Mouse (Mus musculus) stomach, embryonic 15.5 days (tissue): ENCODE measurements around the gene Slc16a12. TPM values are rescaled to one million over a fixed set of nuclear protein-coding genes. Genes with fewer than 3 reads are reported as not detected.
A peak's percentile ranks its signal among the peaks of the same experiment; 100 is the strongest.
"Not testable (repeated sequence)": the region's sequence is repeated elsewhere in the genome, so short reads cannot be mapped to it uniquely, and the experiment has no call there.

Source experiments
- ATAC-seq: fragments of 200-750 bp; cut with Nextera tagmentation; 2 replicates; pipeline ENCODE4 v1.8.0; 2017; ENCODE audit warnings: low read depth, moderate number of reproducible peaks, moderate TSS enrichment; ENCODE audit not compliant: insufficient read depth, low FRiP score
- H3K27ac ChIP-seq: fragments of 300-500 bp; sonication (generic); 2 replicates; pipeline ENCODE4 v1.5.1; 2015; ENCODE audit warnings: mild to moderate bottlenecking, inconsistent platforms
- H3K27me3 ChIP-seq: fragments of 300-500 bp; sonication (generic); replicated peaks from 2 replicates; pipeline ENCODE4 v1.6.1; 2015; ENCODE audit warnings: inconsistent platforms
- H3K36me3 ChIP-seq: fragments of 300-500 bp; sonication (generic); 2 replicates; pipeline ENCODE4 v1.6.1; 2015; ENCODE audit warnings: inconsistent platforms
- H3K4me1 ChIP-seq: fragments of 300-500 bp; sonication (generic); 2 replicates; pipeline ENCODE4 v1.6.1; 2015; ENCODE audit warnings: inconsistent platforms
- H3K4me2 ChIP-seq: fragments of 300-500 bp; sonication (generic); 2 replicates; pipeline ENCODE4 v1.6.1; 2015; ENCODE audit warnings: mild to moderate bottlenecking, inconsistent platforms
- H3K4me3 ChIP-seq: fragments of 300-500 bp; sonication (generic); replicated peaks from 2 replicates; pipeline ENCODE4 v1.5.1; 2015; ENCODE audit warnings: inconsistent platforms
- H3K9ac ChIP-seq: fragments of 300-500 bp; sonication (generic); 2 replicates; pipeline ENCODE4 v1.6.1; 2015; ENCODE audit warnings: inconsistent platforms
- H3K9me3 ChIP-seq: fragments of 300-500 bp; sonication (generic); 2 replicates; pipeline ENCODE4 v1.6.1; 2016; ENCODE audit warnings: inconsistent platforms
- WGBS: fragments of 180-500 bp; shearing (Covaris S2); methylation state at CpG from one replicate; pipeline ENCODE4 v1.1.7; 2015; 5-methylcytosine and 5-hydroxymethylcytosine counted together
- polyA plus RNA-seq: library from polyadenylated mRNA; unstranded; fragments of >200 nt; fragmentation: Nextera tagmentation; extraction: Ambion mirVana; gene quantifications from 2 replicates; pipeline ENCODE4 v1.2.1, GENCODE M21; 2015

Gene Slc16a12
- polyA plus RNA-seq, 1 experiment from 2014 or later = 5.5 TPM

DNA sequence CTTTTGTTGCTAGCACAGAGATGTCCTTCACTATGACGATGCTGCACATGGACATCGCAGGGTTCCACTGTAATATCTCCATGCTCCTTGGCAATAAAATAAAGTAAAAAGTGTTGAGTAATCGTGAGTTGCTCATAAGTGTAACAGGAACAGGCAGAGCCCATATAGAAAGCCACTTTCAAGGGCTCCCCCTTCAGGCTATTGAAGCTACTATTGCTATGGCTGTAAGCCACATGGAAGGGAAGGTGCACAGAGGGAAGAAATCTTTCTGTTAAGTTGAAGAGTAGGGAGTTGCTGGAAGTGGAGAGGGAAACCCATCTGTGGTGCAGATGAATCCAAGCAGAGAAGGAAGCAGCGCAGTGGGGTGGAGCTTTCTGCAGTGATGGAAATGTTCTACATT, 4.1 kb upstream of the Slc16a12 start:
- no peaks in the 10 kb centered on the region for H3K36me3 ChIP-seq
- H3K27ac ChIP-seq = no peak overlapping the region
- ATAC-seq = no peak
- WGBS = 71% methylated on average over 4 of the region's 4 CpGs
- no peak overlapping the region for H3K9ac ChIP-seq
- H3K27me3 ChIP-seq = no peaks in the 10 kb centered on the region; the same call in 1 of the 2 replicates
- H3K4me3 ChIP-seq = no peak overlapping the region
- H3K4me1 ChIP-seq = no peaks in the 10 kb centered on the region; the same call in 1 of the 2 replicates
- H3K9me3 ChIP-seq = no peaks in the 10 kb centered on the region
- H3K4me2 ChIP-seq = no peak overlapping the region

DNA sequence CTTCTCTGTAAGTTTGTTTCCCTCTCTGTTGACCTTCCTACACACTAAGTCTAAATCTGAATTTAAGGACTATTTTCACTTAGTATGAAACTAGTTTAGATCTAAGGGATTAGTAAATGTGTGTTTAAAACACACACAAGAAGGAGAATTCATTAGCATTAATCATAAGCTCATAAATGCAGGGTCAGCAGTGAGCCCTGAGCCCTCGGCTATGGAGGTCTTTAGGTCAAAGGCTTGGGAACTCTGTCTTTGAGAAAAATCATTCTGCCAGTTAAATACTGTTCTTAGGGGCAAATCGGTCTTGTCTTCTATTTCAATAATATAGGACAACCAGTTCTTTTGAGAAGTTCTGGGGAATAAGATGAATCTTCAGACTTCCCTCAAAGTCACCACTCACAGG, 1.9 kb upstream of the Slc16a12 start:
- no peak overlapping the region for H3K27ac ChIP-seq
- H3K36me3 ChIP-seq = no peaks in the 10 kb centered on the region
- ATAC-seq = no peak
- H3K4me2 ChIP-seq = no peak overlapping the region
- 60% methylated on average over 2 of the region's 2 CpGs for WGBS
- H3K9ac ChIP-seq = no peak overlapping the region
- H3K27me3 ChIP-seq = no peaks in the 10 kb centered on the region; the same call in 1 of the 2 replicates
- no peaks in the 10 kb centered on the region for H3K9me3 ChIP-seq
- H3K4me1 ChIP-seq = no peaks in the 10 kb centered on the region; the same call in 1 of the 2 replicates
- H3K4me3 ChIP-seq = no peak overlapping the region

DNA sequence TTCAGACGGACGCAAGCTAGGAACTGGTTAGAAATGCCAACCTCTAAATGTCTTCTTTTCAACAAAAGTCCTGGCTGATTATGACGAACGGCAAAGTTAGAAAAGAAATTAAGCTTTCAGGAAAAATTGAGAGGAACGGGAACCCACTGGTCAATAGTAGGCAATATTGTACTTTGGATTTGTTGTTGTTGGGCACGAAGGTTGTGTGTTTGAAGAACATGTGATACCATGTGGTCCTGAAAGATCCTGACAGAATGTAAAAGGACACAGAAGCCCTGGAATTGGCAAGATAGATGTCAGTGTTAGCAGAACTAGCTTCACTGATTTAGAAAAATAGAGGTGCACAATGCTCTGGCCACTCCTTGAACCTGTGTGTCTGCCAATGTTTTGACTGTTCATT, 880 bp upstream of the Slc16a12 start:
- H3K27me3 ChIP-seq, H3K9me3 ChIP-seq, H3K36me3 ChIP-seq, ATAC-seq, H3K4me3 ChIP-seq, H3K4me2 ChIP-seq, H3K27ac ChIP-seq, H3K4me1 ChIP-seq, H3K9ac ChIP-seq: not testable (repeated sequence)
- 91% methylated on average over 6 of the region's 6 CpGs for WGBS

DNA sequence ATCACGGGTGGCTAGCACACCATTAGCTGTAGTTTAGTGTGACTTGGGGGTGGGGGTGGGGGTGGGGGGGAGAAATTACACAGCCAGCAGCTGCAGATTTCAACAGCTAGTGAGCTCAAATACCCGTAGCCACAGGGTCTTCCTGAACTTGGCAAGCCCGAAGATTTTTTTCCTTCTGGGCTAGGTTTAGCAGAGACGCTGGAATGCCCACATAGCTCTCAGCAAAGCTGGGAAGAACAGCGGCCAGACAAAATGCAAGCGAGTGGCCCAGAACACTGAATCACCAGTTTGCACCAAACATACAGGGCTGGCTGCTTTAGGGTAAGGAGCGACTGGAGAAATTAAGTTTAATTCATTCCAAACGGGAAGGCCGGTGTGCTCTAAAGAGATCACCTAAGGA, 888 bp downstream of the Slc16a12 start:
- no peaks in the 10 kb centered on the region for H3K9me3 ChIP-seq
- H3K4me3 ChIP-seq = peak overlapping the region; percentile 52
- H3K4me1 ChIP-seq = no peaks in the 10 kb centered on the region
- no peak overlapping the region for H3K9ac ChIP-seq
- H3K27ac ChIP-seq = 0 out of 2 replicates have a peak overlapping the region, but pooled peaks have one; percentile 33
- H3K27me3 ChIP-seq = no peaks in the 10 kb centered on the region; the same call in 1 of the 2 replicates
- no peaks in the 10 kb centered on the region for H3K36me3 ChIP-seq
- peak overlapping the region; percentile 96 for H3K4me2 ChIP-seq
- 16% methylated on average over 9 of the region's 9 CpGs for WGBS
- no peak; the same call in 1 of the 2 replicates for ATAC-seq

DNA sequence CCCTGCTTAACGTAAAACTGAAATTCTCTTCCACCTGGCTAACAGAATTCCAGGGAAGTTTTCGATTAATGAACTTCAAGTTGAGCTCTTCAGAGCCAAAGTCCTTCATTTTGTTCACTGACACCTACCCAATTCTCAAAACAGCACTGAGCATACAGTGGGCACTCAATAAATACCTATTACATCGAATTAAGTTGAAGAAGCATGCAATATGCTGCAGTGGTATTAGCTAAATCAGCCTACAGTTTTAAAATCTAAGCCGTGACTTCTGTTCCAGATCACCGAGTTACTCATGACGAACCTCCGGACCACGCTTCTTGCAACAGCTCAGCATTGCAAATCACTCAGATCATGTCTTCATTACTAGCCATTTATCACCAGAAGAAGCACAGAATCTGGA, 2.1 kb downstream of the Slc16a12 start:
- 77% methylated on average over 8 of the region's 8 CpGs for WGBS
- no peak overlapping the region for H3K9ac ChIP-seq
- H3K4me3 ChIP-seq = no peak overlapping the region
- no peak overlapping the region for H3K4me2 ChIP-seq
- H3K36me3 ChIP-seq = no peaks in the 10 kb centered on the region
- no peak overlapping the region for H3K27ac ChIP-seq
- no peaks in the 10 kb centered on the region for H3K4me1 ChIP-seq
- ATAC-seq = no peak
- H3K27me3 ChIP-seq = no peaks in the 10 kb centered on the region; the same call in 1 of the 2 replicates
- no peaks in the 10 kb centered on the region for H3K9me3 ChIP-seq

DNA sequence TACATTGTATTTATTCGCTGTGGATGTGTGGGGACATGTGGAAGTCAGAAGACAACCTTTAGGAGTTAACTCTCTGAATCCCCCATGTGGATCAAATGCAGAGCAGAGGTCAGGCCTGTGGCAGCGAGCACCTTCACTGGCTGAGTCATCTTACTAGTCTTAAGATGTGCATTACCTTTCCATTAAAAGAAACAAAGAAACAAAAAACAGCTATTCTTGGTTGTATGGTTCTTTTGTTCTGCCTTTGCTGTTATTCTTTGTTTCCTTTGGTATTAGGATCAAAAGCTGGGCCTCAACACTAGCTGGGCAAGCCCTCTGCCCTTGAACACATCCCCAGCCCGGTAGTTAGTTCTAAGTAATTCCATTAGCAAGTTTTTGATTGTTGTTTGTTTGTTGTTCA, 9.2 kb downstream of the Slc16a12 start:
- no peak overlapping the region for H3K4me2 ChIP-seq
- WGBS = 88% methylated on average over 3 of the region's 3 CpGs
- H3K4me3 ChIP-seq = no peak overlapping the region
- no peaks in the 10 kb centered on the region for H3K36me3 ChIP-seq
- no peaks in the 10 kb centered on the region for H3K9me3 ChIP-seq
- H3K27ac ChIP-seq = no peak overlapping the region
- no peaks in the 10 kb centered on the region for H3K27me3 ChIP-seq
- no peak overlapping the region for H3K9ac ChIP-seq
- no peaks in the 10 kb centered on the region for H3K4me1 ChIP-seq
- no peak for ATAC-seq

DNA sequence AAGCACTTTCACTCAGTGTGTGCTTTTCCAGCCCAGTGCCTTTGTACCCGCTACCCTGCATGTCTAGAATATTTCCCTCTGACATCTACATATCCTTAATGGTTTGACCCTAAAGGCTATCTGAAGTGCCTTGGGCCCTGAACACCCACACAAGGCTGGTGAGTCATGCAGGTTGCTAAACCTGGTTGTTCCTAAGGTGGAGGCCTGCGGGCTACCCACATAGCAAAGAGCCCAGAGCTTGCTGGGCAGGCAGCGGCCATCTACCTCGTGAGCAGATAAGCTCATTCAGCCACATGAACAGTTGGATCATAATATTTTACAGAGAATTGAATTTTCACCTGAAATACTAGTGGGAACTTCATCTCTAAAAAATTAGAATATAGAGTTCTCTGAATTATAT, 11.2 kb downstream of the Slc16a12 start:
- no peaks in the 10 kb centered on the region for H3K9me3 ChIP-seq
- H3K4me1 ChIP-seq = no peaks in the 10 kb centered on the region
- H3K4me3 ChIP-seq = no peak overlapping the region
- ATAC-seq = 0 out of 2 replicates have a peak, but pooled peaks have one; percentile 47
- H3K27me3 ChIP-seq = no peaks in the 10 kb centered on the region
- H3K36me3 ChIP-seq = no peaks in the 10 kb centered on the region
- no peak overlapping the region for H3K9ac ChIP-seq
- H3K4me2 ChIP-seq = no peak overlapping the region
- WGBS = 77% methylated on average over 4 of the region's 4 CpGs
- no peak overlapping the region for H3K27ac ChIP-seq

DNA sequence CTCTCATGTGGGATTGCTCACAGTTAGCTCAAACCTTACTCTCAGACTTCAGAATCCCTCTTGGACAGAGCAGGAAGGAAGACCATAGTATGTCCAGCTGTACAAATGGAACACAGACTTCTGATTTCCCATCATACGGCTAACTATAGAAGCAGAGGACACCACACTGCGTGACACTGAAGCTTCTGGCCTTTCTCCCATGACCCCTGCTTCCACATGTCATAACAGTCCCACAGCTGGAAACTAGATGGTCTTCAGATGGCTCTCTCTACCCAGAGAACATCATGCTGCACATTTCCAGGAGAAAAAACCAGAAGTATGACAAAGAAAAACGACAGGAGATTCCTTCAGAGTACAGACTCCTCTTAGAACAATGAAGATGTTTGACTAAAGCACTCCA, 14.1 kb downstream of the Slc16a12 start:
- H3K9me3 ChIP-seq = no peaks in the 10 kb centered on the region
- no peak overlapping the region for H3K9ac ChIP-seq
- no peak; the same call in 1 of the 2 replicates for ATAC-seq
- WGBS = 53% methylated on average over 3 of the region's 3 CpGs
- H3K4me3 ChIP-seq = no peak overlapping the region
- no peaks in the 10 kb centered on the region for H3K27me3 ChIP-seq
- no peaks in the 10 kb centered on the region for H3K4me1 ChIP-seq
- no peak overlapping the region for H3K27ac ChIP-seq
- H3K4me2 ChIP-seq = no peak overlapping the region
- H3K36me3 ChIP-seq = no peaks in the 10 kb centered on the region

DNA sequence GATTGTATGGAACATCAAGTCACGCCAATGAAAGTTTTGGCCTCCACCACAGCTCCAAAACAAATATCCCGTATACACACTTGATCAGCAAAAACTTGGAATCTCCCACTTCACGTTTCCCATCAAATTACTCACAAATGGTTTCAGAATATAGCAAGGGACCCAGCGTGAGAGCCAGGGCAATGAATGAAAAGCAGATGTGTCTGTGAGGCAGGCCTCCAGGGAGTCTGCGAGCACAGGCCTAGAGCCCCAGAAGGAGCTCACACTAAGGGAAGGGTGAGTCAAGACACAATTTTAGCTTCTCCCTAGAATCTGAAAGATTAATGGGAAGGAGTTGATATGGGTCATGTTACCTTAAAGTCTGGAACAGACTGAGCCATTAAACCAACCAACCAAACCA, 15.7 kb downstream of the Slc16a12 start:
- no peak overlapping the region for H3K27ac ChIP-seq
- no peaks in the 10 kb centered on the region for H3K27me3 ChIP-seq
- 73% methylated on average over 5 of the region's 5 CpGs for WGBS
- H3K9me3 ChIP-seq = no peaks in the 10 kb centered on the region
- ATAC-seq = no peak
- H3K9ac ChIP-seq = no peak overlapping the region
- no peaks in the 10 kb centered on the region for H3K36me3 ChIP-seq
- H3K4me2 ChIP-seq = no peak overlapping the region
- H3K4me1 ChIP-seq = no peaks in the 10 kb centered on the region
- H3K4me3 ChIP-seq = no peak overlapping the region

DNA sequence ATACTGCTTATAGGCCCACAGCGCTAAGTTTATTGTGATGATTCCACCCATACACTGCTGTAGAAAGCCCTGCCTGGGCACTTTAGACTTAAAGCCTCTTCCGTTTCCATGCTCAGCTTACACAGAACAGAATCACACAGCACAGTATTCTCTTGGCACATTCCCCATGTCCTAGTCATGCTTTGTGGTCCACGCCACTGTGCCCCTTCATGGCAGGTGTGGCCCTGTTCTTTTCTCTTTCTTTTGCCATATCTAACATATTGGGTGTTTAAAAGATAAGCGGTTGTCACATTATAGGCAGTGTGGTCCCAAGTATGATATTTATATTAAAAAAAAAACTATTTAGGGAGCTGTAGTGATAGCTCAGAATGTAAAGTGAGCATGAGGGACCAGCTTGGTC, 16.5 kb downstream of the Slc16a12 start:
- no peak overlapping the region for H3K4me3 ChIP-seq
- no peaks in the 10 kb centered on the region for H3K36me3 ChIP-seq
- H3K4me1 ChIP-seq = no peaks in the 10 kb centered on the region
- H3K4me2 ChIP-seq = no peak overlapping the region
- 92% methylated on average over 4 of the region's 4 CpGs for WGBS
- no peak overlapping the region for H3K9ac ChIP-seq
- no peak overlapping the region for H3K27ac ChIP-seq
- no peak for ATAC-seq
- H3K9me3 ChIP-seq = no peaks in the 10 kb centered on the region
- H3K27me3 ChIP-seq = no peaks in the 10 kb centered on the region

DNA sequence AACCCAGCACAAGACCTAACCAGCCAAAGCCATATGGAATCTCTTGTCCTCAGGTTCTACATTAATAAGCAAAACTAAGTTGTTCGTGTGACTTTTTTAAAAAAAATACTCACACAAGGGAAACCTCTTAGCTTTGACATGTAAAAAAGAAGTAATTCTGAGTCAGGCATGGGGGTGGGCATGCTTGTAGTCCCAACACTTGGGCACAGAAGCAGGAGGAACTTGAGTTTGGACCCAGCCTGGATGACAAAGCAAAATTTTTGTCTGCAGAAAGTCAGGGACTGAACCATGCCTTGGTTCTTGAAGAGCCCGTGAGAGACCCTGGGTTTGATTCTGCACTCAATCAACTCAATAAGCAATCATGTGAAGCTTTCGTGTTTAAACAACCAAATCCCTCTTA, 17.6 kb downstream of the Slc16a12 start:
- H3K27ac ChIP-seq = no peak overlapping the region
- no peak overlapping the region for H3K9ac ChIP-seq
- H3K4me3 ChIP-seq = no peak overlapping the region
- WGBS = 70% methylated on average over 3 of the region's 3 CpGs
- H3K27me3 ChIP-seq = no peaks in the 10 kb centered on the region
- no peaks in the 10 kb centered on the region for H3K4me1 ChIP-seq
- ATAC-seq = no peak
- no peaks in the 10 kb centered on the region for H3K9me3 ChIP-seq
- H3K36me3 ChIP-seq = no peaks in the 10 kb centered on the region
- no peak overlapping the region for H3K4me2 ChIP-seq

DNA sequence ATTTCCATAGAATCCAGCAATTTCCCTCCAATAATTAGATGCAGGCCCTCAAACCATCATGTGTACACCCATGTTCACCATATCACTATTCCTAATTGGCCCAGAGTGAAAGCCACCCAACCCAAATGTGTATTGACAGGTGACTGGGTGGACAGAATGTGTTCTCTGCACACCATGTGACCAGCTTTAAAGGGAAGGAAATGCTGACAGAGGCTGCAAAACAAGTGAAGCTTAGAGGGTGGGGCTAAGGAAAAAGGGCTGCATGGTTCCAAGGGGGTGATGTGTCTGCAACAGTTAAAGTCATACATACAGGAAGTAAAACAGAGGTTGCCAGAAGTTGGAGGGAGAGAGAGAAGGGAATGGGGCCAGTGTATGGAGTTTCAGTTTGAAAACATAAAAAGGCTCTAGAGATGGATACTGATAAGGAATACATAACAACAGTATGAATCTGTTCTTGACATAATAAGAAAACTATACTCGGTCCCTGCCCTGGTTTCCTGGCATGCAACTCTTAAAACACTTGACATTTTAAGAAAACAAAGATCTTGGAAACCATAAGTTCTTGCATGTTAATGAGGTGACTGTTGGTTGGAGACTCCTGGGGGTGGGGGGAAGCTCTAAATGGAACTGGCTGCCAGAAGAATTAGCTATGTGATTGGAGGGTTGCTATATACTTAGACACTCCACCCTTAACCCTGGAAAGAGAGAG, 20.7 kb downstream of the Slc16a12 start:
- H3K36me3 ChIP-seq = no peaks in the 10 kb centered on the region
- no peaks in the 10 kb centered on the region for H3K9me3 ChIP-seq
- H3K4me1 ChIP-seq = no peaks in the 10 kb centered on the region
- H3K27ac ChIP-seq = no peak overlapping the region
- H3K4me3 ChIP-seq = no peak overlapping the region
- H3K27me3 ChIP-seq = no peaks in the 10 kb centered on the region
- ATAC-seq = no peak
- H3K9ac ChIP-seq = no peak overlapping the region
- no peak overlapping the region for H3K4me2 ChIP-seq
- WGBS = 83% methylated on average over 1 of the region's 1 CpGs

DNA sequence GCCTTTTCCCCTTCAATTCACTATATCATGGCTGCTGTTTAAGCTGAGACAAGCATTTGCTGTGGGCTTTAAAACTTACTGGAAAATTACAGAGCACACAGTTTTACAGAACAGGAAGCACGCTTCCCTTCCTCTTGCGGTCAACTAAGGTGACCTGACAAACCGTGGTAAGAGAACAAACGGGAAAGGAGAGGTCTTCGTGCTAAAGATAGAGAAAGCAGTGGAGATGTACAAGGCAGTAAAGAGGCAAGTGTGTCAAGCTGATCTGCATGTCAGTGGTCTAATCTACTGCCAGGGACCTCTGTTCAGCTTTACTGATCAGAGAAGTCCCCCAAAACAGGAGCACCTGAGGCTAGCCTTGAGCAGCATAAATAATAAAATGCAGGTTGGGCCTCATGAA, 21.7 kb downstream of the Slc16a12 start:
- Histone ChIP-seq H3K4me1 (no peaks in the 10 kb centered on the region), H3K27me3 (no peaks in the 10 kb centered on the region), H3K9me3 (no peaks in the 10 kb centered on the region), H3K9ac (no peak overlapping the region), H3K27ac (no peak overlapping the region), H3K36me3 (no peaks in the 10 kb centered on the region), H3K4me3 (no peak overlapping the region), H3K4me2 (no peak overlapping the region)
- no peak for ATAC-seq
- 70% methylated on average over 5 of the region's 5 CpGs for WGBS
